Mouse (Mus musculus) heart, adult 8-10 months (tissue): ENCODE measurements at regions not wholly inside any gene's neighbourhood (a gene's known extent, or its start where the extent isn't known, plus 50 kb on each side); places are given as distances from the start of the nearest gene placed in this dataset.
"Not testable (repeated sequence)": the region's sequence is repeated elsewhere in the genome, so short reads cannot be mapped to it uniquely, and the experiment has no call there.

ENCODE experiments used
- DNase-seq: peaks from one replicate; pipeline ENCODE4 v3.0.0; 2022; ENCODE audit warnings: low spot score

DNA sequence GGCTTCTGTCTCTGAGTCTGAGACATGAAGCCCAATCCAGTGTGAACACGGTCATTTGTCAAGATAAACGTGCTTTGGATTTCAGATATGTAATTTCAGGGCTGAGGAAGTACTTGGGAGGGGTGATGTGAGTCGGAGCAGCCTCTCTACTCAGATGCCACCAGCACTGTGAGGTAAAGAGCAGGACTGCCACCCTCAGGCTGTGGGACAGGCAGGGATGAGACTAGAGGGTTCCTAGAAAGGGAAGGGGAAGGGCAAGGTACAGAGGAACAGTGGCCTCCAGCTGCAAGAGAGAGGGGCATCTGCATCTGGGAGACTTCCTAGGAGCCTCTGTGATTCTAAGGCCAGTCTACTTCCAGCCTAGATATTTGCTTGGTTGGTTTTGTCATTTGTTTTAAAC lies 78.7 kb upstream of the Csrp2 start:
- DNase-seq, result no peak

- no peak for DNase-seq
Observed at GRCm38 (mm10) chr10:110841670-110842069, 77.9 kb upstream of the Csrp2 start.

GRCm38 (mm10) chr10:110854663-110855163 lies 64.9 kb upstream of the Csrp2 start:
- not testable (repeated sequence) for DNase-seq

DNA sequence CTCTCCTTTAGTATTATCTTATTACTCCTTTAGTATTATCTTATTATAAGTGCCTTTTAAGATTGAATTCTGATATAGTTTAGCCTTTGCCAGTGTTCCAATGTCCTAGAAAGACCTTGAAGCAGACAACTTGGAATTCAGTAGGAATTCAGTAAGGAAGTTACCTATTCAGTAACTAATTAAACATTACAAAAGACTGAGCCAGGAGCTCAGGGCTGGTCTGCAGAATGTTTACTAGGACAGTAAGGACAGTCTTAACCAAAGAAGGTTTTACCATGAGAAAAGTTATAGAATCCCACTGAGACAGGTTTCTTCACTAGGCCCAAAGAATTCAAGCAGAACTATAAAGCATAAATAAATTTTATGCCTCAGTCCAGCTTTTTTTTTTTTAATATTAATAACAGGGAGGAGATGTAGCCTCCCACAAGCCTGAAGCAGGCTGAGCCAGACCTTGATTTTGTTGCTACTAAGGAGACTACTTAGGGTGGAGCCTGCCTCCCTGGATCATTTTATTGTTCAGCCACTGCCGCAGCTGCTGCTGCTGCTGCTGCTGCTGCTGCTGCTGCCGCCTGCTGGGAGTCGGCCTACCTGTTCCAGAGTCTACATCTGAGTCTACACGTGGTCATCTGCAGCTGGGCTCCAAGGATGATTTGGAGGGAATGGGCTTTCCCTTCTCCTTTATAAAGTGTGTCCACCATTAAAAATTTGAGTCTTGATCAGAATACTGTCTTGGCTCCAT lies 63.8 kb upstream of the Csrp2 start:
- not testable (repeated sequence) for DNase-seq

DNA sequence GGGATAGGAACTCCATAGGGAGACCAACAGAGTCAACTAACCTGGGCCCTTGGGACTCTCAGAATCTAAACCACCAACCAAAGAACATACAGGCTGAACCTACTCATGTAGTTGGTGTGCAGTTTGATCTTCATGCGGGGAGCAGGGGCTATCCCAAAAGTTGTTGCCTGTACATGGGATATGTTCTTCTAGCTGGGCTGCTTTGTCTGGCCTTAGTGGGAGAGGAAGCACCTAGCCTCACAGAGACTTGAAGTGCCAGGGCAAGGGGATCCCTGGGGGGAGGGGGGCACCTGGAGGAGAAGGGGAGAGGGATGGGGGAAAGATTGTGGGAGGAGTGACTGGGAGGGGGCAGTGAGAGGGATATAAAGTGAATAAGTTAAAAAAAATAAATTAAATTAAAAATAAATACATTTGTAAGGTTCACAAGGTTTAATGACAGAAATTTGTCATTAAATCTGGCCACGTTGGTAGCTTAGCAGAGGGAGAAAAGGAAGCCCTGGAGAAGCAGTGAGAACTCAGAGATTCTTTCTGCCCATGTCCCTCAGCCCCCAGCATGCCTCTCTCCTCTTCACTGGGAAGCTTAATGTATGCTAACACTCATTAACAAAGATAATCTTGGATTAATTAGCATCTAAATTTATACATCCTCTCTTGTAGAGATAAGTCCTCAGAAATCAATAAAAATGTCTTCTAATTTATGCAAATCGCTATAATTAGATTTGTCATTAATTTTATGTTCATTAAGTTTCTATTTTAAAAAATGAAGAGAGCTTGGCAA lies 62.1 kb upstream of the Csrp2 start:
- no peak for DNase-seq

GRCm38 (mm10) chr10:110858098-110858360 lies 61.6 kb upstream of the Csrp2 start:
- DNase-seq, result no peak

GRCm38 (mm10) chr10:110858407-110858920 lies 61.1 kb upstream of the Csrp2 start:
- peak; percentile 14 for DNase-seq

GRCm38 (mm10) chr10:110859307-110859706 lies 60.3 kb upstream of the Csrp2 start:
- no peak for DNase-seq
